Comparison of ENCODE assay signal across 20 mouse cellular contexts in genomic region chr12:116975547-116975946, GRCm38 (mm10).
A peak's percentile ranks its signal among the peaks of the same experiment; 100 is the strongest.
DNase-seq lines count a peak whose midpoint lies in the region; ATAC-seq lines count a peak whose summit lies in the region.
"Had no signal": no experiment of that assay in that cellular context is flagged by ENCODE, and none has a peak within 500 bp of the region (broad histone marks: within the 10 kb centered on the region; RNA-seq: fewer than 3 reads in every experiment).

No protein-coding gene starts in this region.

- peak; percentile 53 for DNase-seq in heart, embryonic 10.5 days (ENCODE audit: low spot score)
- DNase-seq in heart, postnatal 4 days, result no peak
- DNase-seq in neural tube, embryonic 10.5 days (ENCODE audit: extremely low spot score, low spot score), result peak; percentile 10
- DNase-seq in limb, embryonic 11.5 days (ENCODE audit: low spot score), result no peak
- DNase-seq in kidney, adult 8-10 months, result no peak
- DNase-seq in kidney, adult 18-20 months, result no peak
- DNase-seq: adrenal gland, postnatal 10 days; cerebellum, adult 11 months; cerebellum, adult 8-10 months; cerebellum, postnatal 14 days; embryo, embryonic 11 days; gastrocnemius, adult 2 months; gastrocnemius, postnatal 25 days; heart, postnatal 10 days had no signal

- no peak for ATAC-seq in neural tube, embryonic 15.5 days (ENCODE audit: low FRiP score)
- 0 out of 2 replicates have a peak, but pooled peaks have one; percentile 24 for ATAC-seq in limb, embryonic 11.5 days (ENCODE audit: insufficient number of reproducible peaks, low FRiP score, low TSS enrichment, low read depth)
- ATAC-seq: forebrain, embryonic 14.5 days had no signal

- H3K27me3 ChIP-seq in heart, embryonic 10.5 days (ENCODE audit: insufficient read depth, poor library complexity, severe bottlenecking), result no peaks in the 10 kb centered on the region
- no peaks in the 10 kb centered on the region for H3K27me3 ChIP-seq in neural tube, embryonic 15.5 days (replicated peaks)
- no peaks in the 10 kb centered on the region for H3K27me3 ChIP-seq in limb, embryonic 11.5 days (ENCODE audit: control insufficient read depth, insufficient read depth, low read length)
- H3K27me3 ChIP-seq: embryonic facial prominence, embryonic 15.5 days had no signal

- H3K27ac ChIP-seq in heart, embryonic 10.5 days, result no peak overlapping the region
- H3K27ac ChIP-seq in neural tube, embryonic 15.5 days (replicated peaks), result no peak overlapping the region
- no peak overlapping the region for H3K27ac ChIP-seq in limb, embryonic 11.5 days (replicated peaks; ENCODE audit: low read depth, low read length)
- H3K27ac ChIP-seq: embryonic facial prominence, embryonic 15.5 days; forebrain, embryonic 10.5 days; gastrocnemius, adult 2 months; hindbrain, embryonic 10.5 days had no signal

- H3K9ac ChIP-seq in neural tube, embryonic 15.5 days (replicated peaks), result no peak overlapping the region
- no peak overlapping the region for H3K9ac ChIP-seq in limb, embryonic 11.5 days (ENCODE audit: low read length)
- H3K9ac ChIP-seq: embryonic facial prominence, embryonic 15.5 days had no signal

- WGBS in heart, embryonic 10.5 days, result 83% methylated on average over 5 of the region's 5 CpGs
- WGBS in neural tube, embryonic 15.5 days, result 70% methylated on average over 5 of the region's 5 CpGs
- 81% methylated on average over 5 of the region's 5 CpGs for WGBS in limb, embryonic 11.5 days

- H3K4me1 ChIP-seq in heart, embryonic 10.5 days, result no peaks in the 10 kb centered on the region
- peaks cover 12% of the 10 kb centered on the region; the same call in 1 of the 2 replicates for H3K4me1 ChIP-seq in neural tube, embryonic 15.5 days
- no peaks in the 10 kb centered on the region for H3K4me1 ChIP-seq in limb, embryonic 11.5 days (ENCODE audit: control insufficient read depth, insufficient read depth, low read length)
- H3K4me1 ChIP-seq: embryonic facial prominence, embryonic 15.5 days; hindbrain, embryonic 10.5 days had no signal

- no peaks in the 10 kb centered on the region for H3K9me3 ChIP-seq in heart, embryonic 10.5 days
- H3K9me3 ChIP-seq in neural tube, embryonic 15.5 days (replicated peaks), result no peaks in the 10 kb centered on the region
- H3K9me3 ChIP-seq in limb, embryonic 11.5 days (ENCODE audit: control insufficient read depth, low read length), result no peaks in the 10 kb centered on the region
- H3K9me3 ChIP-seq: embryonic facial prominence, embryonic 15.5 days; forebrain, embryonic 10.5 days; hindbrain, embryonic 10.5 days had no signal

- no peak overlapping the region for H3K4me3 ChIP-seq in heart, embryonic 10.5 days
- H3K4me3 ChIP-seq in neural tube, embryonic 15.5 days (replicated peaks), result no peak overlapping the region
- no peak overlapping the region for H3K4me3 ChIP-seq in limb, embryonic 11.5 days (ENCODE audit: low read depth, low read length)
- H3K4me3 ChIP-seq: embryonic facial prominence, embryonic 15.5 days; erythroblast, embryonic 14.5 days; forebrain, embryonic 10.5 days; gastrocnemius, adult 2 months; hindbrain, embryonic 10.5 days had no signal

- no peaks in the 10 kb centered on the region for H3K36me3 ChIP-seq in heart, embryonic 10.5 days
- no peaks in the 10 kb centered on the region for H3K36me3 ChIP-seq in neural tube, embryonic 15.5 days
- no peaks in the 10 kb centered on the region for H3K36me3 ChIP-seq in limb, embryonic 11.5 days (ENCODE audit: control insufficient read depth, insufficient read depth, low read length)
- H3K36me3 ChIP-seq: embryonic facial prominence, embryonic 15.5 days; forebrain, embryonic 10.5 days; hindbrain, embryonic 10.5 days had no signal

- H3K4me2 ChIP-seq in neural tube, embryonic 15.5 days, result no peak overlapping the region
- no peak overlapping the region for H3K4me2 ChIP-seq in limb, embryonic 11.5 days (ENCODE audit: low read depth, severe bottlenecking)
- H3K4me2 ChIP-seq: embryonic facial prominence, embryonic 15.5 days had no signal

Comparison
In these comparisons a context has a peak if more than half of its experiments do, and no peak if none do; other contexts are left out.
1. DNase-seq: peak in heart, embryonic 10.5 days (single experiment) and neural tube, embryonic 10.5 days (single experiment); none in heart, postnatal 4 days (single experiment), limb, embryonic 11.5 days (single experiment), kidney, adult 8-10 months (0 of 2) and kidney, adult 18-20 months (single experiment).